Mouse (Mus musculus): ENCODE measurements at regions not wholly inside any gene's neighbourhood (a gene's known extent, or its start where the extent isn't known, plus 50 kb on each side); places are given as distances from the start of the nearest gene placed in this dataset.

DNA sequence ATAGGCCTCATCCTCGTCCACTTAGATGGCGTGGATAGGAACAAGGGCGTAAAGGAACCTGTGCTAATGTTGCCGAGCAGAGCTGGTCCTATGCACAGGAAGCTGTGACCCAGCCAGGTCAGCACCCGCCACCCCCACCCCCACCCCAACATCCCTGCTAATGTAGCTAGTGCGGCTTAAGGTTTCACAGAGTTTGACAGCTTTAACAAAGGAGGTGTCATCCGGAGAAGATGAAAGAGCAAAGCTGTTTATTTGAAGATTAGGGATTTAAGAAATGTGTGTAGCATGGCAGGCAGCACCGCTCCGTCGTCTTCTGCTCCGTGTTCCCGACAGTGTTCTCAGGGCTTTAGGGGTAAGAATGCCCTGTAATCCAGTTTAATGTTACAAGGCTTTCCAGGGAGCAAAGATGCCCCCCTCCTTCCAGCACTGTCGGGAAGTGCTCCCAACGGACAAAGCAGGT lies 93.5 kb downstream of the Thnsl2 start:
- Histone ChIP-seq H3K36me3 (no peaks in the 10 kb centered on the region), H3K4me3 (no peak overlapping the region), H3K4me1 (peaks cover 7% of the 10 kb centered on the region), H3K27me3 (replicated peaks) (peaks cover 32% of the 10 kb centered on the region), H3K9me3 (no peaks in the 10 kb centered on the region), H3K27ac (replicated peaks) (no peak overlapping the region), H3K9ac (no peak overlapping the region), H3K4me2 (no peak overlapping the region)
- no peak for ATAC-seq (ENCODE audit: extremely low read depth, insufficient number of reproducible peaks, low FRiP score, low TSS enrichment)
- WGBS: 10% methylated on average over 14 of the region's 14 CpGs

DNA sequence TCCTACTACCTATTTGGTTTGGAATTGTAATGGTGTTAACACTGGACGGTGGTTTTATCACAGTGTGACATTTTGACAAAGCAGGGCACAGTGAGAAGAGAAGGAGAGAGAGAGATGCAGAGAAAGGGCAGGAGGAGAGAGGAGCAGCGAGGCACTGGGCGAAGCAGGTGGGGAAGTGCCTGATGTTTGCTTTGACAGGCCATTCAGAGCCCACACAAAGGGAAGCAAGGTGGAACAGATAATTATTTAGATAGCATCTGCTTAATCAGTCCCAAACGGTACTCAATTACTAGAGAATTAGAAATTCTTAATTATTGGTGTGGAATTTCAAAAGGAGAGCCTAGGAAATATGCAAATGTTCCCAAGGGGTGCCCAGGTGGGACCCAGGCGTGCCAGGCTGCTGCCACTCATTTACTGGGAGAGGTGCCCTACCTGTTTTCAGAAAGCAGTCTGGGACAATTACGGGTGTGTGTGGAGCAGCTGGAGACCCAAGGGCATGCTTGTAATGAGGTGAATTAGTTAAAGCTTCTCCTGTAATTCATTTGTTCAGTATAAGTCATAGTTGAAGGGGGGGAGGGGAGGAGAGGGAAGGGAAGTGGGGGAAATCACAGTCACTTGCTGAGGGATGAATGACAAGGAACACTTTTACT lies 86.9 kb downstream of the Thnsl2 start:
- no peak for ATAC-seq (ENCODE audit: extremely low read depth, insufficient number of reproducible peaks, low FRiP score, low TSS enrichment)
- Histone ChIP-seq H3K4me2 (no peak overlapping the region), H3K4me1 (no peaks in the 10 kb centered on the region), H3K27ac (replicated peaks) (no peak overlapping the region), H3K9ac (no peak overlapping the region), H3K9me3 (0 out of 2 replicates have a peak, but pooled peaks cover 4% of the 10 kb centered on the region), H3K4me3 (no peak overlapping the region), H3K27me3 (replicated peaks) (no peaks in the 10 kb centered on the region), H3K36me3 (no peaks in the 10 kb centered on the region)
- WGBS: 42% methylated on average over 6 of the region's 6 CpGs

GRCm38 (mm10) chr6:71060116-71060515 lies 84.1 kb downstream of the Thnsl2 start:
- H3K4me2 ChIP-seq: no peak overlapping the region
- H3K27me3 ChIP-seq (replicated peaks): no peaks in the 10 kb centered on the region
- H3K4me1 ChIP-seq: no peaks in the 10 kb centered on the region
- WGBS: 63% methylated on average over 7 of the region's 7 CpGs
- H3K27ac ChIP-seq (replicated peaks): no peak overlapping the region
- H3K9ac ChIP-seq: no peak overlapping the region
- 0 out of 2 replicates have a peak, but pooled peaks cover 4% of the 10 kb centered on the region for H3K9me3 ChIP-seq
- H3K4me3 ChIP-seq: no peak overlapping the region
- no peaks in the 10 kb centered on the region for H3K36me3 ChIP-seq
- ATAC-seq (ENCODE audit: extremely low read depth, insufficient number of reproducible peaks, low FRiP score, low TSS enrichment): no peak

DNA sequence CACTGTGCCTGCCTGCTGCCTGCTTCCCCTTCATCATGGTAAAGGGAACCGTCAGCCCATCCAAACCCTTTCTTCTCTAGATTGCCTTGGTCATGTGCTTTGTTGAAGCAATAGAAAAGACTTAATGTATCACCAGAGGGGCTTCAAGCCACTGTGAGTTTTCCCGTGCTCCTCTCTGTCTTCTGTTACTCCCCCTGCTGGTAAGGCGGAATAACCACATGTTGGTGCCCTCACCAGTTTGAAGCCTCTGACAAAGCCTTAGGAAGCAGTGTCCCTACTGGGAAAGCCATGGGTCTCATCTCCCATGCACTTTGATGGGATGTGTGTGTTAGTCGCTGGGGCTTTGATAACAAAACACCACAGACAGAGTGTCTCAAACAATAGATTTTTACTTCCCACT lies 81.3 kb downstream of the Thnsl2 start:
- Histone ChIP-seq H3K4me2 (no peak overlapping the region), H3K36me3 (no peaks in the 10 kb centered on the region), H3K27ac (replicated peaks) (no peak overlapping the region), H3K4me3 (no peak overlapping the region), H3K27me3 (replicated peaks) (no peaks in the 10 kb centered on the region), H3K9ac (no peak overlapping the region), H3K4me1 (no peaks in the 10 kb centered on the region), H3K9me3 (0 out of 2 replicates have a peak, but pooled peaks cover 4% of the 10 kb centered on the region)
- WGBS: 69% methylated on average over 4 of the region's 4 CpGs
- ATAC-seq (ENCODE audit: extremely low read depth, insufficient number of reproducible peaks, low FRiP score, low TSS enrichment): no peak

DNA sequence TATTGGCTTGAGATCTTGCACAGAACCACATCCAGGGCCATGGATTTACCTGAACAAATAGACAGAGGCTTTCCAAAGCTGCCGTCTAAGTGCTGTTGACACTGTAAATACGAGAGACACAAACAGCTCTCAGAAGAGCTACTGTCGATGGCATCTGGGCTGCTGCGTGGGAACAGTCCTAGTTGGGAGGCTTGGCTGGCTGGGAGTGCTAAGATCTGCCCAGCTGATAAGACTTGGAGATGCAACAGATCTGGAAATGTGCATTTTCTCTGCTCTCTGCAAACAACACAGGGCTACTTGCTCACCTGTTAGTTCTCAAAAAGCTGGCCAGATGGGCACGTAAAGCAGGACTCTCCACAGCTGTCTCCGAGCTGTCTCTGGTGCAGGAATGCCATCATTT lies 78.8 kb downstream of the Thnsl2 start:
- WGBS: 46% methylated on average over 6 of the region's 6 CpGs
- H3K9me3 ChIP-seq: 0 out of 2 replicates have a peak, but pooled peaks cover 4% of the 10 kb centered on the region
- H3K9ac ChIP-seq: no peak overlapping the region
- H3K36me3 ChIP-seq: no peaks in the 10 kb centered on the region
- no peak overlapping the region for H3K4me3 ChIP-seq
- H3K27ac ChIP-seq (replicated peaks): no peak overlapping the region
- no peak for ATAC-seq (ENCODE audit: extremely low read depth, insufficient number of reproducible peaks, low FRiP score, low TSS enrichment)
- H3K4me1 ChIP-seq: no peaks in the 10 kb centered on the region
- no peak overlapping the region for H3K4me2 ChIP-seq
- H3K27me3 ChIP-seq (replicated peaks): no peaks in the 10 kb centered on the region

GRCm38 (mm10) chr6:71069229-71069628 lies 75.0 kb downstream of the Thnsl2 start:
- Histone ChIP-seq H3K27me3 (replicated peaks) (no peaks in the 10 kb centered on the region), H3K36me3 (no peaks in the 10 kb centered on the region), H3K9me3 (no peaks in the 10 kb centered on the region), H3K27ac (replicated peaks) (no peak overlapping the region), H3K4me3 (no peak overlapping the region), H3K4me1 (no peaks in the 10 kb centered on the region), H3K9ac (no peak overlapping the region), H3K4me2 (no peak overlapping the region)
- WGBS: 43% methylated on average over 4 of the region's 4 CpGs
- ATAC-seq (ENCODE audit: extremely low read depth, insufficient number of reproducible peaks, low FRiP score, low TSS enrichment): no peak

- H3K4me1 ChIP-seq: no peaks in the 10 kb centered on the region
- ATAC-seq (ENCODE audit: extremely low read depth, insufficient number of reproducible peaks, low FRiP score, low TSS enrichment): no peak
Observed at GRCm38 (mm10) chr6:71074789-71075191, 69.4 kb downstream of the Thnsl2 start.

More at GRCm38 (mm10) chr6:71074789-71075191, 69.4 kb downstream of the Thnsl2 start:
- WGBS: 63% methylated on average over 5 of the region's 5 CpGs
- H3K27ac ChIP-seq (replicated peaks): no peak overlapping the region
- no peaks in the 10 kb centered on the region for H3K36me3 ChIP-seq
- H3K27me3 ChIP-seq (replicated peaks): no peaks in the 10 kb centered on the region
- H3K4me2 ChIP-seq: no peak overlapping the region
- H3K9ac ChIP-seq: no peak overlapping the region
- H3K4me3 ChIP-seq: no peak overlapping the region
- H3K9me3 ChIP-seq: no peaks in the 10 kb centered on the region

Measured in heart, embryonic 13.5 days (tissue).